Mouse (Mus musculus) thymus, postnatal 14 days (tissue): ENCODE measurements around the gene Cyfip1.

Source experiments
- DNase-seq: peaks from one replicate; pipeline ENCODE4 v3.0.0; 2021

Cyfip1 gene

GRCm38 (mm10) chr7:55841445-55841844 is at the start of gene Cyfip1:
Gene Cyfip1, plus strand, starts transcription at chr7:55841745.
- no peak for DNase-seq

GRCm38 (mm10) chr7:55792280-55792679 is 49.3 kb upstream of the Cyfip1 start:
- no peak for DNase-seq

- DNase-seq, result no peak
These were observed 48.2 kb upstream of the Cyfip1 start for GRCm38 (mm10) chr7:55793236-55793951.

GRCm38 (mm10) chr7:55793952-55794603 is 47.5 kb upstream of the Cyfip1 start, which contains the start of gene Tubgcp5:
Gene Tubgcp5, plus strand, starts transcription at chr7:55794154.
- peak; percentile 97 for DNase-seq

GRCm38 (mm10) chr7:55799981-55800380 is 41.6 kb upstream of the Cyfip1 start:
- no peak for DNase-seq

- no peak for DNase-seq
These were observed 31.6 kb upstream of the Cyfip1 start for GRCm38 (mm10) chr7:55809967-55810366.

GRCm38 (mm10) chr7:55824468-55824867 is 17.1 kb upstream of the Cyfip1 start:
- no peak for DNase-seq

GRCm38 (mm10) chr7:55827551-55827950 is 14.0 kb upstream of the Cyfip1 start:
- no peak for DNase-seq

- no peak for DNase-seq
These were observed 4.7 kb upstream of the Cyfip1 start for GRCm38 (mm10) chr7:55836877-55837276.

- DNase-seq, result peak; percentile 44
These were observed 495 bp downstream of the Cyfip1 start for GRCm38 (mm10) chr7:55841977-55842503.

GRCm38 (mm10) chr7:55842504-55843152 is 1.1 kb downstream of the Cyfip1 start:
- no peak for DNase-seq

GRCm38 (mm10) chr7:55846606-55847312 is 5.2 kb downstream of the Cyfip1 start:
- no peak for DNase-seq

- no peak for DNase-seq
These were observed 8.5 kb downstream of the Cyfip1 start for GRCm38 (mm10) chr7:55849948-55850571.

- DNase-seq, result no peak
These were observed 11.2 kb downstream of the Cyfip1 start for GRCm38 (mm10) chr7:55852787-55853186.

GRCm38 (mm10) chr7:55855597-55855996 is 14.1 kb downstream of the Cyfip1 start:
- DNase-seq, result no peak

- DNase-seq, result no peak
These were observed 15.2 kb downstream of the Cyfip1 start for GRCm38 (mm10) chr7:55856741-55857140.

GRCm38 (mm10) chr7:55857729-55858128 is 16.2 kb downstream of the Cyfip1 start:
- DNase-seq, result no peak

GRCm38 (mm10) chr7:55858836-55859517 is 17.4 kb downstream of the Cyfip1 start:
- DNase-seq, result no peak

GRCm38 (mm10) chr7:55859518-55859872 is 17.9 kb downstream of the Cyfip1 start:
- DNase-seq, result no peak

GRCm38 (mm10) chr7:55859956-55860355 is 18.4 kb downstream of the Cyfip1 start:
- DNase-seq, result no peak

GRCm38 (mm10) chr7:55861175-55861574 is 19.6 kb downstream of the Cyfip1 start:
- DNase-seq, result no peak

GRCm38 (mm10) chr7:55865044-55865443 is 23.5 kb downstream of the Cyfip1 start:
- no peak for DNase-seq
